Mouse (Mus musculus) liver (tissue): ENCODE measurements around the gene Entpd2.

Experiments
- DNase-seq: peaks from one replicate; pipeline ENCODE4 v3.0.0-alpha.2; 2020; ENCODE audit warnings: mixed read lengths

The Entpd2 gene

DNA sequence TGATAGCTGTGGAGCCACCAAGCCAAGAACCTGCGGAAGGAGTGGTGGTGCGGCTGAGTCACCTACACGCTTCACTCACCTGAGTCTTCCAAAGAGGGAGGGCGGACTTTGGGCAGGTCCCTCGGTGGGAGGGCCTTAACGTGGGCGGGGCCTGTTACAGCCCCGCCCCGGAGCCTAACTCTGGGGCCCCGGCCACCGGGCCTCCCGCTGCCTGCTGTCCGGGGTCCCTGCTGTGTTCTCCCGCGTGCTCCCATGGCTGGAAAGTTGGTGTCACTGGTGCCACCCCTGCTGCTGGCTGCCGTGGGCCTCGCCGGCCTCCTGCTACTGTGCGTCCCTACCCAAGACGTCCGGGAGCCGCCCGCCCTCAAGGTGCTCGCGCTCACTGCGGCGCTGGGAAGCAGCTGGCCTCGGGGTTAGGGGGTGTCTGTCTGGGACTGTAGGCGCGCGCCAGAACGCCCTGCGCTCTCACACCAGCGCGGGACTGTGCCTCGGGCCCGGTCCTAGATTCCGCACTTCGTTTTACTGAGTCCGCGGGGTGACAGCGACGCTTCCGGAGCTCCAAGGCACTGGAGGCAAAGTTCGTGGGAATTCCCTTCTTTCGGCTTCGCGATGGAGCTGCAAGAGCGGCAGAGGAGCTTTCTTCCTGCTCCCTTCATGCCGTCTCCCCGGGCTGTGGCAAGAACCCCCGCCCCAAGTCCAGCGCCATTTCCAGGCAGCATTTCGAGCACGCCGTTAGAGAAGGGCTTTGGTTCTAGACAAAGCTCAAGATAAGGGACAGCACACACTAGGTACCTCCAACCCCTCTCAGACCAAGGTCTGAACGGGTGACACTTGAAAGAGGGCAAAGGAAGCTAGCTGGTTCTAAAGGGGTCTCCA is at the start of gene Entpd2:
Entpd2 (plus strand) TSS at position 154 of the 876 bp plus-strand sequence.
- DNase-seq, result peak; percentile 47

DNA sequence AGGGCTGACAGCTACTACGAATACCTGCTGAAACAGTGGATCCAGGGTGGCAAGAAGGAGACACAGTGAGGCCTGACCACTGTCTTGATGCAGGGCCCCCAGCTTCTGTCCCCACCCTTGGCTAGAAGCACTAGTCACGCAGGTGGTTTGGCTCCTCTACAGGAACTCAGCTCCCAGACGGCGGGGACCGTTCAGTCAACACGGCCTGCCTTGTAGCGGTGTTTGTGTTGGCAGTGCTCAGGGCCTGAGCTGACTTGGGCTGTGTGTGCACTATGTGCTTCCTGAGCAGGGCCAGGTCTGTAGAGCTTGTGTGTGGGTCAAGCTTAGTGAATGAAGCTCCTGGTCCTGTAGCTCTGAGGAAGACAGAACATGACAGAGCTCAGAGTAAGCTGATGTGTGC is 47.5 kb upstream of the Entpd2 start:
- no peak for DNase-seq

DNA sequence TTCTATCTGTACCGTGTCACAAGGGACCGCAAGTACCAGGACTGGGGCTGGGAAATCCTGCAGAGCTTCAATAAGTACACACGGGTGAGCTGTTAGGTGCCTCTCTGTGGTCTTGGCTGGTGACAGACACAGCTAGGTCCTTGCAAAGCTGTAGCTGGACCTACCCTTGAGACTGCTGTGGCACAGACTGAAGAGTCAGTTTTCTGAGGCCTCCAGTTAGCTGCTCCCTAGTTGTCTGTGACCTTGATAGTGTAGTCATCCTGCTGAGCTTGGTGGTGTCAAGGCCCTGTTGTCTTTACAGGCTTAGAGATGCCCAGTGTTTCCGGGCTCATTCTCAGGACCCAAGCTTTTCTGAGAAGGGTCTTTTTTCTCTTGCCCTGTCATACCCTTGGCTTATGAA is 46.2 kb upstream of the Entpd2 start:
- no peak for DNase-seq

DNA sequence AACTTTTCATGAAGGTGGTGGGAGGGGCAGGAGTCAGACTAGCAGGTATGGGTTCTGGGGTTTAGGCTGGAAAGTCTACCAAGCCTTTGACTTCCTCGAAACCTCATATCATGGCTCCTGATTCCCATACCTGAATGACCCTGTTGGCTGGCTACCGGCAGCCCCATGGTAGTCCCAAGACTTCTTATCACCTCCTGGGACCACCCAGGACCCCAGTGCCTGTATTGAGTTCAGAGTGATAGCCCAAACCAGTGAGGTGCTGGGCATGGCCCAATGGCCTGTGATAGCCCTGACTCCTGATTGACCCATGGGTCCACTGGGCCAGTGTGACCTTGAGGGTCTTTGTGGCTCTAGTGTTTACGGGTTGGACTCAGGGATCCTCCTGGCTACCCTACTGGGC is 45.0 kb upstream of the Entpd2 start:
- no peak for DNase-seq

DNA sequence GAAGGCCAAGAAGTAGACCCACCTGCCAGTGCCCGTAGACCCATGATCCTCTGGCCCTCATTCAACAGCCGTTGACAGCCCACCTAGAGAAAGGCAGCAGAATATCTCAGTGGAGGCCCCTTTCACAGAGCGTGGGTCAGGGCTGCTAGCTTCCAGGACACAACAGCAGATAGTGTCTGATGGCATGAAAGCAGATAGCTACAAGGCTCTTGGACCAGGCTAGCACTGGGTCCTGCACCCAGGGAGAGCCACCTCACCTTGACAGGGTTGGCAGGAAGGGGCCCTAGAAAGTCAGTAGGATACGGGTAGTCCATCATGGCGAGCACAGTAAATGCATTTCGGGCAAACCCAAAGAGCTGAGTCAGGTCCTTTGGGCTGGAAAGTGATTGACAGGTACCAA is 41.5 kb upstream of the Entpd2 start:
- no peak for DNase-seq

DNA sequence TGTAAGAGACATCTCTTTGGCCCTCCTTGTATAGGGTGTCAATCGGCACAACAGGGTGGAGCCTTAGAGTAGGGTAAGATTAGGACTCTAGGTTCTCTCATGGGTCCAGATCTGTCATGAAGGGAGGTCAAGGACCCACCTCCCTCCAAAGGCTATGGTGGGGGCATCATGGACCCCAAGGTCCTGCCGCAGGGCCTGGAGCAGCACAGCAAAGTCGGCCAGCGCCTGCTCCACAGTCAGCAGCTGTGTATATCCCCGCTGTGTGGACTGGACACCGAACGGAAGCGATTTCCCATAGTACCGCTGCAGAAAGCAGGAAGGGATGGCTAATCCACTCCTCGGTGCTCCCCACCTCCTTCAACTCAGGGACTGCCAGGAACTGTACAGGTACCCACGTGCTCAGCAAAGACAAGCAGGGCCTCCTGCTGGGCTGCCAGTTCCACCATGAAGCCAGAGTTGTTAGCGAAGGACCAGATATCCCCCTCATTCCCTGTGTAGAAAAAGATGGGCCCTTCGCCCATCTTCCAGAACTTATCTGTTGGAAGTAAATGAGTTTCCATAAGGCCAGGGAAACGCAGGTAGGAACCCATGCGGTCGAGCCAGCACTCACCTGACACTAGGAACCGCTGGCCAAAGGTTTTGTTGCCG is 40.1 kb upstream of the Entpd2 start:
- DNase-seq, result no peak

DNA sequence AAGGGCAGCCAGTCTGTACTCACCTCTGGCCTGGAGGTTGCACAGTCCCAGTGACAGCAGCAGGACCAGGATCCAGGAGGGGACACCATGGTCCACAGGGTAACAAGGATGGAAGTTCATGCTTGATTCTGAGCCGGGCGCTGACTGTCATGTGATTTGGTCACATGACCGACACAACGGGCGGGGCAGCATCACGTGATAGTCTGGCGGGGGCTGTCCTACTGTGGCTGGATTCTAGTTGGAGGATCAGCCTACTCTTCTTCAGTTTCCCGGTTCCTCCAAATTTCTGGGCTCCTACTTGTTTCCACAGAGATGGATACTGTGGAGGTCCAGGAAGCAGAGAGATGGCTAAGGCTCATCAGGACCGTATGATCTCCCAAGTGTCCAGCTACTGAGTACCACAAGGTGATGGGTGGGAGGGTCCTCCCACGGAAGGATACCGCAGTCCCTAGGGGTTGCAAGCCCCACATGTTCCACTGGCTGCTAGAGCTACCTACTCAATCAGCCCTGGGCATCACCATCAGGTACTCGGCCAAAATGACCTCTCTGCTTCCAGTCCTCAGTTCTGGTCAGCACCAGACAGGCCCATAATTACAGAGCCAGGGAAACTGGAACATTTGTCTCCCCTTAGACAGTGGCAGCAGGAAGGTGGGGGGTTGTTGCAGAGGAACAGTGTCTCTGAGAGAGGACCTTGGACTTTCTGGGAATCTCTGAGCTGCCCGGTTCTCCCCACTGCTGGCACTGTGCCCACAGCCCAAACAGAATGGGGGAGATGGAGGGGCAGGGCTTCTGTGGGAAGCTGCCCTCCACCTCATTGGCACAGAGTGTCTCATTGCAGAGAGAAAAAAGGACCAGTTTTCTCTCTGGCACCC is 39.2 kb upstream of the Entpd2 start, which contains the start of gene Dpp7:
Dpp7 (minus strand) TSS at position 152 of the 872 bp plus-strand sequence.
- DNase-seq, result peak; percentile 86

DNA sequence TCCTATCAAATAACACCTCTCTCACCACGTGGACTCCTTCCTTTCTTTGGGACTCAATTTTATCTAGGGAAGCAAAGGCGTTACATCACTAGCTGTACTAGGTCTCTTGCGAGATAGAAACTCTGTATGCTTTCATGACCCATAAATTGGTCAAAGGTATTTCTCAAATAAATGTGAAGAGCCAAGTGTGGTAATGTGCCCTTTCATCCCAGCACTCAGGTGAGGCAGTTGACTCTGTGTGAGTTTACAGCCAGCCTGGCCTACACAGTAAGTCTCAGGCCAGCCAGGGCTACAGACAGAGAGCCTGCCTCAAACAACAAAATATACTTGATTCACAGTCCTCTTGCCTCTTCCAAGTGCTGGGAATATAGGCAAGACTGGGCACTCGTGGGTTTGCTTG is 35.8 kb upstream of the Entpd2 start:
- DNase-seq, result no peak

DNA sequence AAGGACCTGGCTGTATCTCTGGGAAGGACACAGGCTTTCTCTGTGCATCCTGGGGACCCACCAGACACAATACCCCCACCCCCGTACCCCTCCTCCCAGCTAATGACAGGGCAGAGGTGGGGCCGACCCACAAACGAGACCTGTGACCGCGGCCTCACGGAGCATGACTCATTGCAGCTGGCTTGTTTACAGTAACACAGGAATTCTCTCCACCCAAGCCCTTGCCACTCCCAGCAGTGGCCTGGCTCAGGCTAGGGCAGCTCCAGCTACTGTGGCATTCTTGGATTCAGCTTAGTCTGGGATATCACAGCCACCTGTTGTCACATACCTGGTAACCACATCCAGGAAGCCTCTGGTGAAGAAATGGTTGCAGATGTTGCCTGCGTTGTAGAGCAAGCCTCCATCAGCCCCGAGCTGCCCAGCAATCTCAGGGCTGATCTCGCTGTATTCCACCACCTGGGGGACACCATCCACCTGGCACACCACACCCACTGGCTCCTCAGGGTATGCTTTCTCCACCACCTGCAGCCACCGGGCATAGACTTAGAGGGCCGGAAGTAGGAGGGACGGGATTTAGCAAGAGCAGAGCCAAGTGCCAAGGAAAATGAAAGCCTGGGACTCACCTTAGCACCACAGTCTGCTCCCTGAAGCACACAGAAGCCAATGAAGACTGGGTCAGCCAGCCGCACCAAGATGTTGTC is 32.0 kb upstream of the Entpd2 start:
- no peak for DNase-seq

DNA sequence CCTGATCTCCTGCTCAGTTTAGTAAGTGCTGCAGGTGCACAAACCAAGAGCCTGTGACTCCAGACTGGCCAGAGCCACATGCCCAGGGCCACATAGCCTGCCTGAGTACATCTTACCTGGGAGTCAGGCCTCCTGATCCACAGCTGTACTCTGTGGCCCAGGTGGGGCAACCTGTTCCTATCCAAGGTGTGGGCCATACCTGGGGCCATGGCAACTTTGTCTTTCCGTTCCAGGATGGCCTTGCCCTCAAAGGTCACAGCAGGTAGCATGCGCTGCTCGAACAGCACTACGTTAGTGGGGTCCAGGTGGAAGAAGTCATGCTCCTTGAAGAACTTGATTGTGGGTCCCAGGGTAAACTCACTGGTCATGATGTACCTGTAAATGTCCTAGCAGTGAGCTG is 31.4 kb upstream of the Entpd2 start:
- no peak for DNase-seq

DNA sequence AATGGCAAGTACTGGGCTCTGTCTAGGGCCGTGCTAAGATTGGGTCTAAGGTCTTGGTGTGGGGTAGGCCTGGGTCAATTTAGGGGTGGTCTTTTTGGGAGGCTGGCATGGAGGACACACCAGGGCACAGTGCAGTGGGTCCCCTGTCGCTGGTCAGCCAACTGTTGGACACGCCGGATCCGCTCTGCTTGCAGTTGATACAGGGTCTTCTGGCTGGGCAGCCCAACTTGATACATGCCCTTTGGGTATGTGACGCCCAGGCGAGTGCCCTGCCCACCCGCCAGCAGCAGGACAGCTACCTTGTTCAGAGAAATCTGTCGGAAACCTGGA is 30.9 kb upstream of the Entpd2 start:
- DNase-seq, result no peak

DNA sequence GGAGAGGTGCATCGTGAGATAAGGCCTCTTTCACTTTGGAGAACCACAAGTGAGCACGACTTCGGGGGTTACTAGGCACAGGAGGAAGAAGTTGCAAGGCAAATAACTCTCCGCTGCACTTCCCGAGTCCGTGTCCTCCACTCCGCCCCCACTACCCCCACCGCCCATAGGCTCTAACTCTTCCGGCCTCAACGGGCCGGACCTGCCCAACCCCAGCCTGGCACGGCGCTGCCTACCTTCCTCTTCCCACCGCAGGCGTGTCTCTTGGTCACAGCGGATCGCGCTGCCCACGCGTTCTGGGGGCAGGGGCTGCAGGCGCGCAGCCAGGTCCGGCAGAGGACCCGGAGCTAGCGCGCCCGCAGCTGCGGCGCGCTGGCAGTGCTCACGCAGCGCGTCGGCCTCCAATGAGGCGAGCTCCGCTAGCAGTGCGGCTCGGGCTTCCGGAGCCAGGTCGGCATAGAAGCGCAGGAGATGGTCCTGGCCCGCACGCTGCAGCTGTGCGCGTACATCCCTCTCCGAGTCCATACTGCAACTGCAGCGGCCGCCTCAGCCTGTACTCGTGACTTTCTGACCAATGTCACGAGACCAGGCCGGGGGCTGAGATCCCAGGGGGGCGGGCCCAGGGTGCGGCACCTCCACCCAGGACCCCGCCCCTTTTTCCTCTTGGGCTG is 30.4 kb upstream of the Entpd2 start, which contains the start of gene Uap1l1:
Uap1l1 (minus strand) TSS at position 592 of the 671 bp plus-strand sequence.
- DNase-seq, result peak; percentile 82

DNA sequence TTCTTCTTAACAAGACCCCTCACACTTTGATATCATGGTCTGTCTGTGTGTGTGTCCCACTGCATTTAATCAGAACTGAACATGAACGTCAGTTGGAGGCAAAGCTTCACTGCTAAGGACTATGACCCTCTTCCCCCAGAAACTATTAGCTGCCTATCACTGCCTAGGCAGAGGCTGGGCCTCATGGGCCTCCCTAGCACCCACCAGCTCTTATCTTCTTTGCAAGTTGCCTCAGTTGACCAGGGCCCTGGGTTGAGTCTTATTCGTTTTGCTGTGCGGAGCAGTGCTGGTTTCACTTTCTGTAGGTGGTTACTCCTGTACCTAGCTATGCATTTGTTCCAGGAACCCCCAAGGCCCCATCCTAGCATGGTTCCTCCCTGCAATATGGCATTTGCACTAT is 25.7 kb upstream of the Entpd2 start:
- peak; percentile 73 for DNase-seq

DNA sequence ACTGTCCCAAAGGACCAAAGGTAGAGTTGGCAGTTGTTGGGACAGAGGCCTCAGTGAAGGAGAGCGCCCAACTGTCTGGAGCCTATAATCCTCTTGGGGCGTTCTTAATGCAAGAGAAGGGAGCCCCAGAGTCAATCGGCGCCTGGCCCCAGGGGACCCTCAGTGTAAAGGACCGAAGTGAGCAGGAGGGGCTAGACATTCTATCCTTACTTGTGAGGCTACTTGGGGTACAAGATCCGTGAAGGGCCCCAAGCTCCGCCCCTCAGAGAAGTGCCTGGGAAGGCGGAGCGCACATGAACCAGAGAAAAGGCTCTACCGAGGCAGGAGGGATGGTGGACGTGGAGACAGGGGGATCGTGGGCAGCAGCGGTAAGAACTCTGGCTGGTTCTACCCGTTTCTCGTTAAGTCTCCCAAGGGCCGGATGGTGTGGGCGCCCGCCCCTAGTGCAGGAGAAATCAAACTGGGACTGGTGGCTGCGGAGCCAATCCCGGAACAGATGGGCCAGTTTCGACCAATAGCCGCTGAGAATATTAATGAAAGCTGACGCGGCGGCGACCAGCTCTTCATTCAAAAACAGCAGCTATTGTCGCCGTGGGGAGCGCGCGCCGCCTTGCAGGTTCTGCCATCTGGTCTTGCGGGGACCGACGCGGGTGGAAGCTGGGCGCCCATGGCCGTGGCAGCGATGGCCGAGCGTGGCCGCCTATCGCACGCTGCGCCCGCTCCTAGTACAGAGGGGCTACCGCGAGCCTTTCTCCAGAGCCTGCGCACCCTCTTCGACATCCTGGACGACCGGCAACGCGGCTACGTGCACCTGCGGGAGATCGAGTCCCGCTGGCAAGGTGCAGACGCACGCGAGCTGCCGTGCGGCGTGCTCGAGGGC is 23.7 kb upstream of the Entpd2 start, which contains the start of gene Sapcd2:
Sapcd2 (plus strand) TSS at position 558 of the 880 bp plus-strand sequence.
- DNase-seq, result peak; percentile 92

DNA sequence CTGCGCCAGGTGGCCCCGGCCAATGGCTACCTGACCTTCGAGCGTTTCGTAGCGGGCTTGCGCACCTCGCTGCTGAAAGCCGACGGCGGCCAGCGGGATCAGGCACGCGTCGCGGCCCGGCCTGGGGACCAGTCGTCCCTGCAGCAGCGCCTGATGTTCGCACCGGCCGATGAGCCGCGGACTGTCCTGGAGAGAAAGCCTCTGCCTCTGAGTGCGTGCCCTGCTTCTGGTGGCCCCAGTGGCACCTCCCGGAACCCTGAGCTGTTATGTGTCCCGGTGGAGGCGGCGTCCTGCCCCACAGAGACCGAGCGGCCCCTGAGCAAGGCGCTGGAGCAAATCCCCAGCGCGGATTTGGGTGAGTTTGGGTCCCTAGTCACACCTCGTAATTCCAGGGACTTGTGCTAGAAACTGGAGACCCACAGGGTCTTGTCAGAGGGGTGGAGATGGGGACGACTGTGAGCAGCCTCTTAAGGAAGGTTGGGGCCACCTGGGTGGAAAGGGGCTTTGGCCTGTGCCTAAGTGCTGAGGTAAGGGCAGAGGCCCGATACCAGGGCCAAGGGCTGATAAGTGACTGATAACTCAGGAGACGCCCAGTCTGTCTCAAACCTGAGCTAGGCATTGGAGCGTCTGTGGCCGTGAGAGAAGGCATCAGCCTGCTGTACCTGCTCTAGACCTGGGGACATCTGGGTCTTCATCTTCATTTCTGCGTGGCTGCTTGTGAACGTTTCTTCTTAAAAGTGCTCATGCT is 22.9 kb upstream of the Entpd2 start:
- peak; percentile 69 for DNase-seq

DNA sequence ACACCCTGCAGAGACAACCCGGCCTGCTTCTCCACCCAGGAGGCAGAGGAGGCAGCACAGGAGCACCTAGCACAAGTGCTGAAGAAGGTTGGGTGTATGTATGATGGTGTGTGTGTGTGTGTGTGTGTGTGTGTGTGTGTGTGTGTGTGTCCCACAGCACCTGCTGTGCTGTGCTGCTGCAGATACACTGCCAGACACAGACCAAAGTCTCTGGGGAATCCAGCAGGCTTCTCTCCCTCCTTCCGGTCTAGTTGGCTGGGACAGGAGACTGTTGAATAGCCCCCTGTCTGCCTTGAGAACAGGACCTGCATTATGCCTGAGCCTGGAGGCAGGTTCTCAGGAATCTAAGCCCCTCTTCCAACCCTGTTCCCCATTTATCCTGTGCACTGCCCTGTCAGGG is 22.2 kb upstream of the Entpd2 start:
- DNase-seq, result no peak

DNA sequence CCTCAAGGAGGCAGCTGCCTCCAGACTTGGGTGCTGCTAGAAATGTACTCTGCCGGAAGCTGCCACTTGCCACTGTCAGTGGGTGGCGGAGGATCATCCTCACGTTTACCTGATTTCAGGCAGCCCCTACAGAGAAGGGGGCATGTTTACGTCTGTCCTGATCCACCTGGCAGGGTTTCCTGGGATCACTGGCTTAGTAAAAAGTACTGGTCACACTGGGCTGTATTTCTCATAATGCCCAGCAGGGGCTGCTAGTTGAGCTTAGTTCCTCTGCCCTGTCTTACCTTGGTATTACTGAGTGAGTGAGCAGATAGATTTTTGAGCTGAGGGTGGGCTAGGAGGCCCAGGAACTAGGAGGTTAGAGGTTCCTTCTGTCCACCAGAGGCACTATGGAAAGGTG is 19.1 kb upstream of the Entpd2 start:
- peak; percentile 46 for DNase-seq

DNA sequence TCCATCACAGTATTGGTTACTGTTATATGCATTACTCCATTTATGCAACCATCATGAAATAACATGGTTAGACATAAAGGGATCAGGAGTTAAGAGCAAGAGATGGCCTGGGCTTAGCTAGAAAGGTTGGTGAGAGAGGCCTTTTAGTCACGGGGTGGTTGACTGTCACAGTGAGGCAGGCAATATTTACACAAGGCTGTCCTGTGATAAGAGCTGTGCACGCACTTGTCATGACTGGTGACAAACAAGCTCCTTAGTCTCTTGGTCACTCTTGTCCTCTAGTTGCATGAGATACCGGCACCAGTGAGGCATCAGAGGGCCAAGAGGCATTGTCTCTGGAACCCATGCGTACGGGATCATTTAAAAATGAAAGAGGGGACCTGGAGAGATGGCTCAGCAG is 11.2 kb upstream of the Entpd2 start:
- DNase-seq, result no peak

DNA sequence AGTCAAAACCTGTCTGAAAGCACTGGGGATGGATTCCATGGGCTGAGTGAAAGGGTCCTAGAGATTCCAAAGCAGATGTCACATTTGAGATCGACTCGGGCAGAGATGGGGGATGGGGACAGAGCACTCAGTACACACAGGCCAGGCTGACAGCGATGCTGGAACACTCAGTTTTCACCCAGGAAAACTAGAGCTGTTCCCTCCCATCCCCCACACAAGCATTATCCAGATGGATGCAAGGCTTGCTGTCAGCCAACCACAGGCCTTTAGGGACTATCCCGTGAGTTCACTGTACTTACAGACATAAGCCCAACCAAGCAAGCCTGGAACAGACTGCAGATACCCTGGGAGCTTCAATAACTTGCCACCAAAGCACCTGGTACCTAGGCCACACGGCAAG is 4.4 kb upstream of the Entpd2 start:
- no peak for DNase-seq
